Mouse (Mus musculus) C2C12 (cell line): ENCODE measurements around the gene Pigq. TPM values are rescaled to one million over a fixed set of nuclear protein-coding genes. Genes with fewer than 3 reads are reported as not detected.
A peak's percentile ranks its signal among the peaks of the same experiment; 100 is the strongest.

ENCODE experiments used
- H3K27me3 ChIP-seq: one replicate; pipeline ENCODE4 v1.6.1; 2011; ENCODE audit not compliant: control insufficient read depth, insufficient read depth, insufficient read length
- H3K36me3 ChIP-seq: one replicate; pipeline ENCODE4 v1.6.1; 2011; ENCODE audit not compliant: control insufficient read depth, insufficient read depth
- H3K4me3 ChIP-seq: one replicate; pipeline ENCODE4 v1.5.1; 2011; ENCODE audit warnings: mild to moderate bottlenecking, control low read depth; ENCODE audit not compliant: poor library complexity, insufficient read depth, severe bottlenecking
- H3K79me2 ChIP-seq: one replicate; pipeline ENCODE4 v1.6.1; 2011; ENCODE audit not compliant: control insufficient read depth, insufficient read depth
- H3K79me3 ChIP-seq: one replicate; pipeline ENCODE4 v1.6.1; 2011; ENCODE audit warnings: low read depth, control low read depth
- H3ac ChIP-seq: one replicate; pipeline ENCODE3; 2011; ENCODE audit warnings: low read depth; ENCODE audit not compliant: control insufficient read depth, insufficient read length
- CEBPB ChIP-seq: IDR thresholded peaks from one replicate; pipeline ENCODE4 v1.6.1; 2011; ENCODE audit warnings: low read depth, mild to moderate bottlenecking, control low read depth, moderate library complexity
- CTCF ChIP-seq: IDR thresholded peaks from one replicate; pipeline ENCODE4 v1.5.1; 2011; ENCODE audit not compliant: control insufficient read depth, insufficient read depth, insufficient read length
- FOSL1 ChIP-seq: IDR thresholded peaks from one replicate; pipeline ENCODE4 v1.8.0; 2011; ENCODE audit warnings: mild to moderate bottlenecking, low read length; ENCODE audit not compliant: poor library complexity, insufficient read depth, severe bottlenecking
- MAX ChIP-seq: IDR thresholded peaks from one replicate; pipeline ENCODE4 v1.6.1; 2011; ENCODE audit warnings: mild to moderate bottlenecking, control low read depth
- MYOD1 ChIP-seq: IDR thresholded peaks from one replicate; pipeline ENCODE4 v1.6.1; 2011; ENCODE audit warnings: low read depth; ENCODE audit not compliant: control insufficient read depth, insufficient read length
- MYOG ChIP-seq: IDR thresholded peaks from one replicate; pipeline ENCODE4 v1.6.1; 2011; ENCODE audit not compliant: control insufficient read depth, insufficient read length; ENCODE audit errors: extremely low read depth
- USF1 ChIP-seq: IDR thresholded peaks from one replicate; pipeline ENCODE4 v1.6.1; 2011; ENCODE audit warnings: low read depth, mild to moderate bottlenecking, control low read depth, moderate library complexity
- long read RNA-seq, 2 experiments: library from polyadenylated mRNA; unstranded; transcript quantifications; one replicate each; pipeline ENCODE4 v2.0.0; 2019 to 2020
- polyA plus RNA-seq: library from polyadenylated mRNA; unstranded; fragments of >200 nt; fragmentation: generic; extraction: Trizol; gene quantifications from one replicate; pipeline ENCODE4 v1.2.1, GENCODE M21; 2012; ENCODE audit warnings: missing spikeins

The Pigq gene
- polyA plus RNA-seq, result 43.5 TPM
- long read RNA-seq, experiment 1, transcript Pigq-201 (11 exons, 3,173 nt), result major isoform, 37 of 47 reads
- long read RNA-seq, experiment 1, partial matches to known transcripts, result 2 of 47 reads
- long read RNA-seq, experiment 1, other reads (novel, unspliced or antisense), result 8 of 47 reads
- long read RNA-seq, experiment 2, transcript Pigq-201 (11 exons, 3,173 nt), result major isoform, 259 of 375 reads
- long read RNA-seq, experiment 2, partial matches to known transcripts, result 11 of 375 reads
- long read RNA-seq, experiment 2, other reads (novel, unspliced or antisense), result 100 of 375 reads

DNA sequence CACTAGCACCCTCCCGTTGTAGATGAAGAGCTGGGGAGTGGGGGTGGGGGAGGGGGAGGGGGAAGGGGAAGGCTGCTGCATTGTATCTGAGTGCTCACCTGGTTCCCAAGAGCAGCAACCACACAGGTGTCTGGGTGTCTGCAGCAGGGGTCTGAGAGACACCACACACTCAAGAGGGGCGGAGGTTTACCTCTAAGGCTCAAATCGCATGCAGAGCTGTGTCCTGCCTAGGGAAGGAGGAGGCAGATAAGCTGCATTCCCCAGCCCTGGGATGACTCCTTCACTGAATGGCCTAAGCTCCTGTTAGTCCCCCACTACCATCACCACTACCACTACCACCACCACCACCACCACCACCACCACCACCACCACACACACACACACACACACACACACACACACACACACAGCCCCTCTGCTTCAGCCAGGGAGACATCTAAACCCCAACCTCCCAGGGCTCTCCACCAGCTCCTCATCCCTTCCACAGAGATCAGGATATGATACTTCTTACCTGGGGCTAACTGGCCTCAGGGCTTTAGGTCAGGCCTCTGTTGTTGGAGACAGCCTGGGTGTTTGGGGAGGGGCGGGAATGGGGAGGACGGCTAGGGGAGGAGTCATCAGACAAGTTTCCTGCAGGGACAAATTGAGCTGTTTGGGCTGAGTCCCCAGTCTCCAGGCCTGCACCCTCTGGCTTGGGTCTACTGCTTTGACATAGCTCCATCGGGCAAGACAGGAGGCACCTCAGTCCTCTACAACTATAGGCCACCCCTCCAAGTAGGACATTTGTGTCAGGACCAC lies at the start of gene Pigq, which contains the start of gene Nhlrc4:
Gene Pigq (minus strand): TSS at position 571 of the 798 bp plus-strand sequence.
Gene Nhlrc4 (minus strand): TSS at position 596 of the 798 bp plus-strand sequence.
- H3K4me3 ChIP-seq, result no peak within 1 kb of the TSS
- peaks cover 29% of the 10 kb centered on the region for H3K79me2 ChIP-seq
- H3K36me3 ChIP-seq, result peaks cover 3% of the 10 kb centered on the region
- TF ChIP-seq USF1 (no peak), MYOD1 (no peak), MYOG (no peak), FOSL1 (no peak), CTCF (no peak), MAX (no peak), CEBPB (no peak)
- H3K79me3 ChIP-seq, result peaks cover 17% of the 10 kb centered on the region
- no peaks in the 10 kb centered on the region for H3K27me3 ChIP-seq
- H3ac ChIP-seq, result no peak within 1 kb of the TSS

DNA sequence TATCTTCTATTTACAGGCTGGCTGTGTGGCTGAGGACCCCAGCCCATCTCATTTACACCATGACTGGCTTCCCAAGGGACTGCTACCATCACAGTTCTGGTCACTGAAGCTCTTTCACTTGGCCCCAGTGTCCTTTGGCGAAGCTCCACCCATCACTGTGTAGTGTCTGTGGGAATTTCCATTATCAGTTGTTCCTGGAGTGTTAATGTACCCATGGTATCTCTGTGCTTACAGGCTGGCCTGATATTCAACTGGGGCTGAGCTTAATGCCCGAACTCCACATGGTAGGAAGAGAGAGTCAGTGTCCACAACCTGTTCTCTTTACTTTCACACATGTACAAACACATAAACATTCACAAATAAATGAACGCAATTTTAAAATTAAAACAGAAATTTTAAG lies 48.8 kb upstream of the Pigq start:
- TF ChIP-seq MAX (no peak), MYOG (no peak)
- Histone ChIP-seq H3K36me3 (peaks cover 11% of the 10 kb centered on the region), H3K79me2 (no peaks in the 10 kb centered on the region), H3K79me3 (no peaks in the 10 kb centered on the region), H3K27me3 (no peaks in the 10 kb centered on the region), H3ac (no peak overlapping the region), H3K4me3 (no peak overlapping the region)

DNA sequence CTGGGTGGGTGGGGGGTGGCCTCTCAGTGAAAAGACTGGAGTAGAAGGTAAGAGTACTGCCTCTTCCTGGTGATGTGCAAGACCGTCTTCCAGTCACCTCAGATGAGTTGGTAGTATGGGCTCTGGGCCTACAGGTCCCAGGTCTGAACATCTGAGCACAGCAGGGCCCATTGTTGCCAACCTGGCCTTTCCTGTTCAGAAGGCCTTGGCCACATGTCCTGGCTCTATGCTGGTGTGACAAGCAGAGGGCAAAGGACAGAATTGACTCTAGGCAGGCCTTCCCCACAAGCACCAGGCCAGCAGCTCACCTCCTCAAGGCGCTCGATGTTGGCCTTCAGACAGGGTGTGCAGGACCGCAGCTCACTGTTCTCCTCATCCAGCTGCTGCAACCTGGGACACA lies 47.5 kb upstream of the Pigq start:
- Histone ChIP-seq H3K27me3 (no peaks in the 10 kb centered on the region), H3ac (no peak overlapping the region), H3K79me2 (no peaks in the 10 kb centered on the region), H3K79me3 (no peaks in the 10 kb centered on the region), H3K4me3 (no peak overlapping the region), H3K36me3 (peaks cover 11% of the 10 kb centered on the region)
- no peak for TF ChIP-seq CEBPB
- no peak for TF ChIP-seq USF1
- TF ChIP-seq MAX, result no peak
- no peak for TF ChIP-seq MYOG
- TF ChIP-seq CTCF, result no peak

DNA sequence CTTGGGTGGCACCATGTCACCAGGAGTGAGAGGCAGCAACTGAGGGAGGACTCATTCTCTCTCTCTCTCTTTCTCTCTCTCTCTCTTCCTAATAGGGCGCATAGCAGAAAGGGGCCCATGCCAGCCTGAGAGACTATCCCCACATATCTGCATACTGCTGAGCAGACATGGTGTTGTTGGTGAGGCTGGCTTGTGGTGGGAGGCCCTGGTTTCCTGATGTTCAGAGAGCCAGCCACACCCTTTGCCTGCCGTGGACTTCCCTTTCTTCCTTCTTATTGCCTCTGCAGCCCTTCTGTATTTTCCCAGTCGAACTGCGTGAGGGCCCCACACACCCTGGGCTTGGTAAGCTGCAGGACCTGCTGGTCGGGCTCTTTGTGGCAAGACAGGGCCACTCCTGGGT lies 45.6 kb upstream of the Pigq start:
- Histone ChIP-seq H3K79me2 (peaks cover 1% of the 10 kb centered on the region), H3K4me3 (no peak overlapping the region), H3K27me3 (no peaks in the 10 kb centered on the region), H3K36me3 (peaks cover 6% of the 10 kb centered on the region), H3K79me3 (no peaks in the 10 kb centered on the region), H3ac (no peak overlapping the region)
- no peak for TF ChIP-seq CEBPB
- no peak for TF ChIP-seq CTCF
- TF ChIP-seq USF1, result no peak
- TF ChIP-seq MYOD1, result no peak
- no peak for TF ChIP-seq MYOG
- no peak for TF ChIP-seq MAX
- no peak for TF ChIP-seq FOSL1

DNA sequence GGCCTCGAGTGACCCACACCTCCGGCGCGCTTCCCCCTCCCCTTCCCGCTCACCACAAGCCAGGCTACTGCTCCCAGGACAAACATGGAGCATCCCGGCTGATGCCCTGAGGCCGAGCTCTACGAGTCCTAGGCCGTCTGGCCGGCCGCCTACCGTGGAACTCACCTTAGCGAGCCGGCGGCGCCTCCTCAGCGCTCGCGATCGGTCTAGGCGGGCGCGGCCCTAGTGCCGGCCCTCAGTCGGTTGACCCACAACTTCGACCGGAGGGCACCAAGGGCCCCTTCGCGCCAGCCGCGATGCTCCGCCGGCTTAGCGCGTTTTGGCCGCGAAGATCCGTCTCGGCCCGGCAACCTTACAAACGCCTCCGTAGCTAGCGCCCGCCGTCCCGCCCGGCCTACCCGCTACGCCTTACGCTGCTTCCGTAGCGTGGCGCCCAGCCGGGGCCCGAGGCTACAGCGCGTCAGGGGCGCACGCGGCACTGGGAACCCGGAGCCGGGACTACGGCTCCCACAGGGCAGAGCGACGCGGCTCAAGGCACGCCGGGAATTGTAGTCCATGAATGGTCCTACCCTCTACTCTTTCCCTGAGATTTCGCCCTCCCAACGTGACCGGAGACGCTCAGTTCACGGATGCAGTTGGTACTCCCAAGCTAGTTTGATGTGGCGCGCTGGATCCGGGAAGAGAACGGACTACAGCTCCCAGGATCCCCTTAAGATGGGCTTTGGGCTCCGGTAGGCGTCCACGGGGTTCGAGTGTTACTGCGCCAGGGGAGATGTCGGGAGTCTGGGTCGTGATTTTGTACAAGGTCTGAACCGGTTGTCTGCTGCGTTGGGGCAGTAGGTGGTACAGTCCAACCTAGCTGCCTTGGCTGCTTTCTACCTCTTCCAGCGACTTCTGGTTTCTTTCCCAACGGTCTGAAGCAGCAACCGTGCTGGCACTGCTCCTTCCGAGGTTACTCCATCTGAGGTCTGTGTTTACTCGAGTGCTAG lies 40.9 kb upstream of the Pigq start, which contains the start of gene Capn15:
Gene Capn15 (minus strand): TSS at position 491 of the 989 bp plus-strand sequence.
- TF ChIP-seq MYOG (no peak), MAX (peak; percentile 83), USF1 (peak; percentile 29), MYOD1 (no peak)
- Histone ChIP-seq H3K79me3 (peaks cover 44% of the 10 kb centered on the region), H3K4me3 (peak within 1 kb of the TSS; percentile 86), H3K79me2 (peaks cover 48% of the 10 kb centered on the region), H3K36me3 (peaks cover 5% of the 10 kb centered on the region), H3K27me3 (no peaks in the 10 kb centered on the region), H3ac (peak within 1 kb of the TSS; percentile 74)
